Mouse (Mus musculus): ENCODE measurements around the gene Olfr347. TPM values are rescaled to one million over a fixed set of nuclear protein-coding genes. Genes with fewer than 3 reads are reported as not detected.

Gene Olfr347
- total RNA-seq (2021) (not detected), polyA plus RNA-seq (2012; rRNA removed) (not detected in 2 replicates)
- long read RNA-seq, result 0 reads

DNA sequence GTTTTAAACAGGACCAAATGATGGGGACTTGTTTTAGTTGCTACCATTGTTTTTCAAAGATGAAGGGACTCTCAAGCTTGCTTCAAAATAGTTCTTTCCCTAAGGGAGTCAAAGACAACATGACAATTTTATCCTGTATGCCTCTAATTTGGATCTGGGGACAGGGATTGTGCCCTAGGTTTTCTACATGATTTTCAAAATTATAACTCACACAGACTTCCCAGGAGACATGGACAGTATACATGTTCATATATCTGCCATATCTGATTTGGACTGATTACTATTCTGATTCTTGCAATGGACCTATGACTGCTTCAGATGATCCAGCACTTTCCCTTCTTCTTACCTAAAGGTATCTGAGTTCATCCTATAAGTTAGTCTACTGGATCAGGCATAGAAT, at the start of gene Olfr347:
Olfr347 (plus strand) TSS at position 301 of the 400 bp plus-strand sequence.
- intact Hi-C loops (cut with DNase I), result no loop called here
- TF ChIP-seq CTCF (IDR thresholded peaks at IDR 0.05) (no peak), EP300 (IDR thresholded peaks at IDR 0.05; ENCODE audit: insufficient read depth, low read depth, low read length) (no peak), POLR2A (IDR thresholded peaks at IDR 0.05; ENCODE audit: insufficient read depth, low read depth, low read length) (no peak)
- DNase-seq, result no peak

DNA sequence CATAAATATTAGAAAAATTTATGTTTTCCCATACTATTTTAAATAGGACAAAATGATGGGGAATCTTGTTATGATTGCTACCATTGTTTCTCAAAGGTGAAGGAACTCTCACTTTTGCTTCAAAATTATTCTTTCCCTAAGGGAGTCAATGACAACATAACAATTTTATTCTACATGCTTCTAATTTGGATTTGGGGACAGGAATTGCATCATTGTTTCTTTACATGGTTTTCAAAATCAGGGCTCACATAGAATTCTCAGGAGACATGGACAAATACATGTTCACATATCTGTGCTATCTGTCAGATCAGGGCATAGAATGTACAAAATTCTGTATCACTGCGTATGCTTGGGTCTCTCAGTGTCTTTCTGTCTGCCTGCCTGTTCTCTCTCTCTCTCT, 46.2 kb upstream of the Olfr347 start, which contains the start of gene Olfr346:
Olfr346 (plus strand) TSS at position 301 of the 400 bp plus-strand sequence.
- WGBS, result 89% methylated on average over 1 of the region's 1 CpGs
- intact Hi-C loops (cut with DNase I), result no loop called here
- H3K4me1 ChIP-seq (ENCODE audit: control insufficient read depth, insufficient read depth, low read length), result no peaks in the 10 kb centered on the region

More for the DNA sequence above, at the start of gene Olfr347:
- no peak within 1 kb of the TSS for H3K27ac ChIP-seq
- H3K4me3 ChIP-seq, result no peak within 1 kb of the TSS
- no peak within 1 kb of the TSS for H3K9ac ChIP-seq (ENCODE audit: low read depth, low read length)
- no peaks in the 10 kb centered on the region for H3K27me3 ChIP-seq (ENCODE audit: control insufficient read depth, insufficient read depth, low read length)
- no peaks in the 10 kb centered on the region for H3K36me3 ChIP-seq (ENCODE audit: control insufficient read depth, insufficient read depth, low read length)
- H3K79me2 ChIP-seq (replicated peaks; ENCODE audit: control insufficient read depth, insufficient read depth, low read length), result no peaks in the 10 kb centered on the region
- no peaks in the 10 kb centered on the region for H3K4me1 ChIP-seq (ENCODE audit: control insufficient read depth, insufficient read depth, low read length)

DNA sequence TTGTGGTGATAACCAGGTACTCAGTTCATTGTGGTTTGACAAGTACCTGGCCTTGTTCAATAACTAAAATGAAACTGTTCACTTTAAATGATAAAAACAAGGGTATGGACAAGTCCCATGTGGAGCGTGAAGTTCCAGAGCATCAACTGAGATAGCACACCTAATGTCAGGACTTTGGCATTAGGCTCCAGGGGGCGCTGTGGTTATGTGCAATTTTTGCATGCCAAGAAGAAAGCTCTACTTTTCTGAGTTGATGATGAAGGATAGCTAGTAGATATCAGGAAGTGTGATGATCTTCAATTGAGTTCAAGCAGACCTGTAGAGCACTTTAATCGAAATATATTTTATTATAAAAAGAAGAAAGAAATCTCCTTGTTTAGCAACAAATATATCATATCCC, 4.5 kb downstream of the Olfr347 start:
- Histone ChIP-seq H3K9ac (ENCODE audit: low read depth, low read length) (no peak overlapping the region), H3K27me3 (ENCODE audit: control insufficient read depth, insufficient read depth, low read length) (no peaks in the 10 kb centered on the region), H3K4me1 (ENCODE audit: control insufficient read depth, insufficient read depth, low read length) (no peaks in the 10 kb centered on the region), H3K27ac (no peak overlapping the region), H3K4me3 (no peak overlapping the region), H3K36me3 (ENCODE audit: control insufficient read depth, insufficient read depth, low read length) (no peaks in the 10 kb centered on the region), H3K79me2 (replicated peaks; ENCODE audit: control insufficient read depth, insufficient read depth, low read length) (no peaks in the 10 kb centered on the region)
- no peak for DNase-seq
- WGBS, result 50% methylated on average over 3 of the region's 3 CpGs
- TF ChIP-seq POLR2A (IDR thresholded peaks at IDR 0.05; ENCODE audit: insufficient read depth, low read depth, low read length) (no peak), CTCF (IDR thresholded peaks at IDR 0.05) (0 out of 2 replicates have a peak, but pooled peaks have one; percentile 10), EP300 (IDR thresholded peaks at IDR 0.05; ENCODE audit: insufficient read depth, low read depth, low read length) (no peak)
- intact Hi-C loops (cut with DNase I), result no loop called here

More for the DNA sequence above, 46.2 kb upstream of the Olfr347 start, which contains the start of gene Olfr346:
- no peaks in the 10 kb centered on the region for H3K79me2 ChIP-seq (replicated peaks; ENCODE audit: control insufficient read depth, insufficient read depth, low read length)
- no peak within 1 kb of the TSS for H3K4me3 ChIP-seq
- no peaks in the 10 kb centered on the region for H3K36me3 ChIP-seq (ENCODE audit: control insufficient read depth, insufficient read depth, low read length)
- no peak within 1 kb of the TSS for H3K9ac ChIP-seq (ENCODE audit: low read depth, low read length)
- no peak for DNase-seq
- no peaks in the 10 kb centered on the region for H3K27me3 ChIP-seq (ENCODE audit: control insufficient read depth, insufficient read depth, low read length)
- H3K27ac ChIP-seq, result no peak within 1 kb of the TSS
- TF ChIP-seq CTCF (IDR thresholded peaks at IDR 0.05) (no peak), EP300 (IDR thresholded peaks at IDR 0.05; ENCODE audit: insufficient read depth, low read depth, low read length) (no peak), POLR2A (IDR thresholded peaks at IDR 0.05; ENCODE audit: insufficient read depth, low read depth, low read length) (no peak)

DNA sequence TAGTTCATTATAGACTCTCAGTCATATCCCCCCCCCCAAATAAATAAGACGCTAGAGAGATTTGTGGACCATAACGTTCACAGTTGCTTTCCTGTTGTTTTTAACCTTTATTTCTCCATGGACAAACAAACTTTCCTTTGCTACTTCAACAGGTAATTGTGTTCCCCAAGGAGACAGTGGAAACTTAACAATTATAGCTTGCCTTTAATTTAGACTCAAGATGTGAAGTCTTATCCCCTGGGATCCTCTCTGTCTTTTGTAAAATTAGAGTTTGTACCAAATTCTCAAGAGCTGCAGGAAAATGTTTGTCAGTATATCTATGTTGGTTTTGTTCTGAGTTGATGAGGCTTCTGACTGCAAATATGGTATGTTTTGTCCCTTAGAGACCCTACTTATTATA, 52.3 kb downstream of the Olfr347 start, which contains the start of gene Olfr348:
Olfr348 (plus strand) TSS at position 301 of the 400 bp plus-strand sequence.
- TF ChIP-seq EP300 (IDR thresholded peaks at IDR 0.05; ENCODE audit: insufficient read depth, low read depth, low read length) (no peak), POLR2A (IDR thresholded peaks at IDR 0.05; ENCODE audit: insufficient read depth, low read depth, low read length) (no peak), CTCF (IDR thresholded peaks at IDR 0.05) (no peak)
- Histone ChIP-seq H3K4me3 (no peak within 1 kb of the TSS), H3K79me2 (replicated peaks; ENCODE audit: control insufficient read depth, insufficient read depth, low read length) (no peaks in the 10 kb centered on the region), H3K27me3 (ENCODE audit: control insufficient read depth, insufficient read depth, low read length) (no peaks in the 10 kb centered on the region), H3K27ac (no peak within 1 kb of the TSS), H3K4me1 (ENCODE audit: control insufficient read depth, insufficient read depth, low read length) (no peaks in the 10 kb centered on the region), H3K36me3 (ENCODE audit: control insufficient read depth, insufficient read depth, low read length) (no peaks in the 10 kb centered on the region), H3K9ac (ENCODE audit: low read depth, low read length) (no peak within 1 kb of the TSS)
- intact Hi-C loops (cut with DNase I), result no loop called here
- 54% methylated on average over 2 of the region's 2 CpGs for WGBS
- no peak for DNase-seq

Other genes with a start within 250 kb of the Olfr347 start
- gene Olfr341, start 249.4 kb upstream of the Olfr347 start, total RNA-seq (2021), result not detected
- not detected in 2 replicates for gene Olfr341, start 249.4 kb upstream of the Olfr347 start, polyA plus RNA-seq (2012; rRNA removed)
- not detected for gene Olfr342, start 206.9 kb upstream of the Olfr347 start, total RNA-seq (2021)
- gene Olfr342, start 206.9 kb upstream of the Olfr347 start, polyA plus RNA-seq (2012; rRNA removed), result not detected in 2 replicates
- not detected for gene Olfr344, start 165.2 kb upstream of the Olfr347 start, total RNA-seq (2021)
- gene Olfr344, start 165.2 kb upstream of the Olfr347 start, polyA plus RNA-seq (2012; rRNA removed), result not detected in 2 replicates
- gene Olfr345, start 91.9 kb upstream of the Olfr347 start, total RNA-seq (2021), result not detected
- gene Olfr345, start 91.9 kb upstream of the Olfr347 start, polyA plus RNA-seq (2012; rRNA removed), result not detected in 2 replicates
- gene Olfr346, start 46.1 kb upstream of the Olfr347 start, total RNA-seq (2021), result not detected
- gene Olfr346, start 46.1 kb upstream of the Olfr347 start, polyA plus RNA-seq (2012; rRNA removed), result not detected in 2 replicates
- not detected for gene Olfr348, start 52.4 kb downstream of the Olfr347 start, total RNA-seq (2021)
- not detected in 2 replicates for gene Olfr348, start 52.4 kb downstream of the Olfr347 start, polyA plus RNA-seq (2012; rRNA removed)
- not detected for gene Olfr50, start 58.6 kb downstream of the Olfr347 start, total RNA-seq (2021)
- gene Olfr50, start 58.6 kb downstream of the Olfr347 start, polyA plus RNA-seq (2012; rRNA removed), result not detected in 2 replicates
- not detected for gene Olfr3, start 85.1 kb downstream of the Olfr347 start, total RNA-seq (2021)
- not detected in 2 replicates for gene Olfr3, start 85.1 kb downstream of the Olfr347 start, polyA plus RNA-seq (2012; rRNA removed)
- not detected for gene Olfr350, start 114.4 kb downstream of the Olfr347 start, total RNA-seq (2021)
- gene Olfr350, start 114.4 kb downstream of the Olfr347 start, polyA plus RNA-seq (2012; rRNA removed), result not detected in 2 replicates
- not detected for gene Olfr351, start 130.8 kb downstream of the Olfr347 start, total RNA-seq (2021)
- not detected in 2 replicates for gene Olfr351, start 130.8 kb downstream of the Olfr347 start, polyA plus RNA-seq (2012; rRNA removed)
- not detected for gene Olfr352, start 136.6 kb downstream of the Olfr347 start, total RNA-seq (2021)
- not detected in 2 replicates for gene Olfr352, start 136.6 kb downstream of the Olfr347 start, polyA plus RNA-seq (2012; rRNA removed)
- not detected for gene Olfr353, start 161.0 kb downstream of the Olfr347 start, total RNA-seq (2021)
- gene Olfr353, start 161.0 kb downstream of the Olfr347 start, polyA plus RNA-seq (2012; rRNA removed), result not detected in 2 replicates
- not detected for gene Olfr354, start 173.8 kb downstream of the Olfr347 start, total RNA-seq (2021)
- not detected in 2 replicates for gene Olfr354, start 173.8 kb downstream of the Olfr347 start, polyA plus RNA-seq (2012; rRNA removed)
- gene Olfr355, start 197.0 kb downstream of the Olfr347 start, total RNA-seq (2021), result not detected
- gene Olfr355, start 197.0 kb downstream of the Olfr347 start, polyA plus RNA-seq (2012; rRNA removed), result not detected in 2 replicates
- not detected for gene Olfr356, start 205.2 kb downstream of the Olfr347 start, total RNA-seq (2021)
- gene Olfr356, start 205.2 kb downstream of the Olfr347 start, polyA plus RNA-seq (2012; rRNA removed), result not detected in 2 replicates